Mouse (Mus musculus) heart, adult 2 months (tissue): ENCODE data around the gene Panx1.

Source experiments
- CTCF ChIP-seq: fragments of 200-600 bp; IDR thresholded peaks from 2 replicates; pipeline ENCODE4 v1.8.1; 2022; ENCODE audit warnings: antibody characterized with exemption, mild to moderate bottlenecking, moderate library complexity
- EP300 ChIP-seq: fragments of 200-500 bp; IDR thresholded peaks from 2 replicates; pipeline ENCODE4 v1.6.1; 2011; ENCODE audit warnings: low read depth, low read length, control low read depth; ENCODE audit not compliant: insufficient read depth

DNA sequence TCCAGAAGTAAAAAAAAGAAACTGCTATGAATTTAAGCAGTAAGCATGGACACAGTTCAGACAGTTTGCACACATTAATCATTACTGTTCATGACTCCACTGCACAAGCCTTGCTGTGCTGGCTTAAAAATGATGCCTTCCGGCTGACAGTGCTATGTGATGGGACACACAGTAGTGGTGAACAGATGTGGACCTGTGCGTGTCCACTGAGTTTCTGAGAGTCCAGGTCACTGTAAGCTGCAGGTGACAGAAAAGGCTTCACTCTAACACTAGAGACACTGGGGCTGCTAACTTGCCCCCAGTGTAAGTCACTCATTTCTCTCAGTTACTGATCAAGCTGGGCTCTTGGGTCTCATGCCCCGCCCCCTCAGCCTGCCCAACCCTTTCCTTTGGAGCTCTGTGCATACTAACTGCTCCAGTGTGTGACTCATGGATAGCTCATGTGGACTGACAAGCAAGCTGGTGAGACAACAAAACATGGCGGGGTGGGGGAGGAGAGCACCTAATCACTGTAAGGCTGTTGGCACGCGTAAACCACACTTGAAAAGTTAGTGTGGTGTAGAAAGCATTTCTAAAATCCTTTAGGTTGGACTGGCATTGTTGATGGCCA, 23.5 kb upstream of the Panx1 start:
- TF ChIP-seq CTCF, result no peak
- no peak for TF ChIP-seq EP300
